Mouse (Mus musculus): ENCODE results near the gene Olfr191. TPM values are rescaled to one million over a fixed set of nuclear protein-coding genes. Genes with fewer than 3 reads are reported as not detected.

Gene Olfr191
- polyA plus RNA-seq (2017; shearing (Covaris generic)): not detected

DNA sequence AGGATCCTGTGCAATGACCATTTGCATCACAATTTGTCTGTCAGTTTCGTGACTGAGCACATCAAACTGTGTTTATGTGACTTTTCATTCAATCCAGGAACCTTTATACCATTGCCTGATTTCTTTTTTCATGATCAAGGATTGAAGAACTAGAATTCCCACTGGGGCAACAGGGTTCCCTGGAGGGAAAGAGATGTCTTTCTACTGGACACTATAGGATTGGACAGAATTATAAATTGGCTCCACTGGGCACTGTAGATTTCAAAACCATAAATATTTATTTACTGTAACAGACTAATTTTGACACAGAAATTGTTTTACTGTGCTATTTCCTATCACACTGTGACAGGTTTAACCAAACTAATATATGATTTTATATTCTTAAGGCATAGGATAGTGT lies at the start of gene Olfr191:
TSS of gene Olfr191 (minus strand) at position 101 of the 400 bp plus-strand sequence.

DNA sequence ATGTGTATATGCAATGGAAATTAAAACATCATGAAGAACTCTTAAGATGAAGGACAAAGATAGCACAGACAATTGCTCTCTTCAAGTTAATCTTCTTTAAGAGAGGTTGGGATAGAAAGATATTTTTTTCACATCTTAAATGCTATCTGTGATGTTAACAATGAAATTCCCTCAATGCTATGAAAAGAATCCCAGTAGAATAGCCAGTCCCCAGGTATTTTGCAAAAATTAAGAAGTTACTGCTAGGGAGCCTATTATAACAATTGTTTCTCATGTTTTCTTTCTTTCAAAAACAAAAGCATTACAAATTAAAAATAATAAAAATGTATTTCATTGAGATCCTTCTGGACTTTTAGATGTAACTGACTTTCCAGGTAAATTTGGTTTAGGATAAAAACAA lies 31.3 kb upstream of the Olfr191 start, which contains the start of gene Olfr194:
TSS of gene Olfr194 (minus strand) at position 101 of the 400 bp plus-strand sequence.

DNA sequence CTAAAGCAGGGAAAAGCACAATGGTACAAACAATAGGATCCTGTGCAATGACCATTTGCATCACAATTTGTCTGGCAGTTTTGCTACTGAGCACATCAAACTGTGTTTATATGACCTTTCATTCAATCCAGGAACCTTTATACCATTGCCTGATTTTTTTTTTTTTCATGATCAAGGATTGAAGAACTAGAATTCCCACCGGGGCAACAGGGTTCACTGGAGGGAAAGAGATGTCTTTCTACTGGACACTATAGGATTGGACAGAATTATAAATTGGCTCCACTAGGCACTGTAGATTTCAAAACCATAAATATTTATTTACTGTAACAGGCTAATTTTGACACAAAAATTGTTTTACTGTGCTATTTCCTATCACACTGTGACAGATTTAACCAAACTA lies 22.2 kb upstream of the Olfr191 start, which contains the start of gene Olfr193:
TSS of gene Olfr193 (minus strand) at position 101 of the 400 bp plus-strand sequence.

DNA sequence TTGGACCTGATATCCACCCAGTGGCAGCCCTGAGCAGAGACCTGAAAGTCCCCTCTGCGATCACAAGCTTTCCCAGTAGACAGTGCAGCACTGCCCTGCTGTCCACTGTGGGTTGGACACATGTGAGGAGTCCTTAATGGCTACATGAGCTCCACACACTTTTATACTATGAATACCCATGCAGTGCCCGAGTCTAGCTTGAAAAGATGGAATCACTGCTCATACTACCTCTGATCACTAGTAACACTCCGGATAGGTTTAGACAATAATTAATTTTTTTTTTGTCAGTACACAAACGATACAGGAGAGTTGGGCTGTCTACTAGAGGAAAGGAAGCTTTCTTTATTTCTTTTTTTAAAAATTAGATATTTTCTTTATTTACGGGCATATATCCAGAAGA lies 11.7 kb downstream of the Olfr191 start, which contains the start of gene Olfr190:
TSS of gene Olfr190 (minus strand) at position 101 of the 400 bp plus-strand sequence.

DNA sequence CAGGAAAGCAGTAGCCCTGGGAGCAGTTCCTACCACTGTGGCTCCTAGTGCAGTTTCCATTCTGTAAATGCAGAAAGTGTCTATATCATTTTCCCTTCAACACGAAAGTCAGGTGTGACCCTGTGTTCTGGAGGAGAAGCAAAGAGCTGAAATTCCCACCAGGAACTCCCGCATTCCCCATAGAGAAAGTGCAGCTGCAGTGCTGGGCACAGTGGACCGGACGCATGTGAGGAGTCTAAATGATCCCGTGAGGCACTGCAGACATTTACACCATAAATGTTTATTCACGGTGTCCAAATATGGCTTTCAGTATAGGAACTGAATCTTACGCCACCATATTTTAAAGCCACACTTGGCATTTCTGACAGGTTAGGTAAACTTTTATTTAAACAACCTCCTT lies 49.9 kb downstream of the Olfr191 start, which contains the start of gene Olfr187:
TSS of gene Olfr187 (minus strand) at position 58 of the 400 bp plus-strand sequence.

Other genes starting within 250 kb of the Olfr191 start
- not detected for gene Olfr177, start 215.1 kb downstream of the Olfr191 start, polyA plus RNA-seq (2017; shearing (Covaris generic))
- not detected for gene Olfr178, start 197.8 kb downstream of the Olfr191 start, polyA plus RNA-seq (2017; shearing (Covaris generic))
- not detected for gene Olfr181, start 161.1 kb downstream of the Olfr191 start, polyA plus RNA-seq (2017; shearing (Covaris generic))
- gene Olfr180, start 160.4 kb downstream of the Olfr191 start, polyA plus RNA-seq (2017; shearing (Covaris generic)): not detected
- gene Olfr183, start 94.5 kb downstream of the Olfr191 start, polyA plus RNA-seq (2017; shearing (Covaris generic)): not detected
- not detected for gene Olfr186, start 59.5 kb downstream of the Olfr191 start, polyA plus RNA-seq (2017; shearing (Covaris generic))
- not detected for gene Olfr187, start 50.1 kb downstream of the Olfr191 start, polyA plus RNA-seq (2017; shearing (Covaris generic))
- 0.02 TPM for gene Olfr190, start 11.8 kb downstream of the Olfr191 start, polyA plus RNA-seq (2017; shearing (Covaris generic))
- not detected for gene Olfr193, start 22.1 kb upstream of the Olfr191 start, polyA plus RNA-seq (2017; shearing (Covaris generic))
- not detected for gene Olfr194, start 31.2 kb upstream of the Olfr191 start, polyA plus RNA-seq (2017; shearing (Covaris generic))
- gene Olfr195, start 57.2 kb upstream of the Olfr191 start, polyA plus RNA-seq (2017; shearing (Covaris generic)): not detected
- not detected for gene Olfr196, start 80.6 kb upstream of the Olfr191 start, polyA plus RNA-seq (2017; shearing (Covaris generic))
- gene Olfr198, start 113.7 kb upstream of the Olfr191 start, polyA plus RNA-seq (2017; shearing (Covaris generic)): not detected
- not detected for gene Olfr199, start 129.9 kb upstream of the Olfr191 start, polyA plus RNA-seq (2017; shearing (Covaris generic))
- not detected for gene Olfr201, start 182.8 kb upstream of the Olfr191 start, polyA plus RNA-seq (2017; shearing (Covaris generic))
- gene Olfr202, start 197.0 kb upstream of the Olfr191 start, polyA plus RNA-seq (2017; shearing (Covaris generic)): not detected
- not detected for gene Olfr203, start 209.1 kb upstream of the Olfr191 start, polyA plus RNA-seq (2017; shearing (Covaris generic))
- gene Olfr204, start 228.4 kb upstream of the Olfr191 start, polyA plus RNA-seq (2017; shearing (Covaris generic)): not detected
- gene Olfr205, start 241.3 kb upstream of the Olfr191 start, polyA plus RNA-seq (2017; shearing (Covaris generic)): not detected

All from CD4-positive, CD25-positive, alpha-beta regulatory T cell (primary cell).